Mouse (Mus musculus) testis, adult 2 months (tissue): ENCODE measurements around the gene Atoh1.

Experiments
- CTCF ChIP-seq: fragments of 200-500 bp; IDR thresholded peaks from 2 replicates; pipeline ENCODE4 v1.5.1; 2012; ENCODE audit warnings: low read depth, mild to moderate bottlenecking, inconsistent platforms, low read length, moderate library complexity; ENCODE audit not compliant: control insufficient read depth, insufficient read depth, insufficient replicate concordance
- POLR2A ChIP-seq: fragments of 200-500 bp; IDR thresholded peaks from 2 replicates; pipeline ENCODE4 v1.6.1; 2012; ENCODE audit warnings: low read depth, mild to moderate bottlenecking, inconsistent platforms, low read length, moderate library complexity; ENCODE audit not compliant: control insufficient read depth

- no peak for TF ChIP-seq CTCF
- no peak for TF ChIP-seq POLR2A
Observed at GRCm38 (mm10) chr6:64694688-64695087, 34.2 kb upstream of the Atoh1 start.
